Mouse (Mus musculus): ENCODE measurements around the gene Aggf1. TPM values are rescaled to one million over a fixed set of nuclear protein-coding genes. Genes with fewer than 3 reads are reported as not detected.
"Not testable (repeated sequence)": the region's sequence is repeated elsewhere in the genome, so short reads cannot be mapped to it uniquely, and the experiment has no call there.

The Aggf1 gene
- polyA plus RNA-seq, 1 experiment from 2014 or later: 19.6 TPM

- H3K27ac ChIP-seq (ENCODE audit: low read depth, low read length): no peak overlapping the region
- peak overlapping the region; percentile 47 for H3K4me2 ChIP-seq (replicated peaks; ENCODE audit: low read depth)
- H3K27me3 ChIP-seq (replicated peaks; ENCODE audit: control insufficient read depth, insufficient read depth, low read length): no peaks in the 10 kb centered on the region
- ATAC-seq: peak; percentile 33; the same call in 1 of the 2 replicates
- H3K36me3 ChIP-seq (ENCODE audit: control insufficient read depth, insufficient read depth): no peaks in the 10 kb centered on the region
- H3K4me3 ChIP-seq (ENCODE audit: low read depth, low read length): no peak overlapping the region
- peak; percentile 85 for TF ChIP-seq CTCF (IDR thresholded peaks at IDR 0.05; ENCODE audit: low read depth)
- H3K4me1 ChIP-seq (replicated peaks; ENCODE audit: control insufficient read depth, insufficient read depth, low read length): no peaks in the 10 kb centered on the region
- no peak overlapping the region for H3K9ac ChIP-seq (ENCODE audit: low read depth, low read length)
- 29% methylated on average over 24 of the region's 24 CpGs for WGBS
- H3K9me3 ChIP-seq (ENCODE audit: control insufficient read depth): peaks cover under 1% of the 10 kb centered on the region; the same call in 1 of the 2 replicates
Observed at GRCm38 (mm10) chr13:95389866-95390865, 15.0 kb upstream of the Aggf1 start.

- WGBS: 73% methylated on average over 5 of the region's 5 CpGs
- no peak overlapping the region for H3K4me2 ChIP-seq (replicated peaks; ENCODE audit: low read depth)
- no peaks in the 10 kb centered on the region for H3K27me3 ChIP-seq (replicated peaks; ENCODE audit: control insufficient read depth, insufficient read depth, low read length)
- H3K4me1 ChIP-seq (replicated peaks; ENCODE audit: control insufficient read depth, insufficient read depth, low read length): no peaks in the 10 kb centered on the region
- no peak overlapping the region for H3K9ac ChIP-seq (ENCODE audit: low read depth, low read length)
- H3K36me3 ChIP-seq (ENCODE audit: control insufficient read depth, insufficient read depth): no peaks in the 10 kb centered on the region
- TF ChIP-seq CTCF (IDR thresholded peaks at IDR 0.05; ENCODE audit: low read depth): no peak
- H3K4me3 ChIP-seq (ENCODE audit: low read depth, low read length): no peak overlapping the region
- no peak for ATAC-seq
- no peak overlapping the region for H3K27ac ChIP-seq (ENCODE audit: low read depth, low read length)
- H3K9me3 ChIP-seq (ENCODE audit: control insufficient read depth): no peaks in the 10 kb centered on the region
Observed at GRCm38 (mm10) chr13:95388226-95388625, 13.1 kb upstream of the Aggf1 start.

- no peak for TF ChIP-seq CTCF (IDR thresholded peaks at IDR 0.05; ENCODE audit: low read depth)
- WGBS: 74% methylated on average over 5 of the region's 5 CpGs
- Histone ChIP-seq H3K4me2 (replicated peaks; ENCODE audit: low read depth) (no peak overlapping the region), H3K27me3 (replicated peaks; ENCODE audit: control insufficient read depth, insufficient read depth, low read length) (no peaks in the 10 kb centered on the region), H3K9me3 (ENCODE audit: control insufficient read depth) (no peaks in the 10 kb centered on the region), H3K4me3 (ENCODE audit: low read depth, low read length) (no peak overlapping the region), H3K27ac (ENCODE audit: low read depth, low read length) (no peak overlapping the region), H3K36me3 (ENCODE audit: control insufficient read depth, insufficient read depth) (no peaks in the 10 kb centered on the region), H3K9ac (ENCODE audit: low read depth, low read length) (no peak overlapping the region), H3K4me1 (replicated peaks; ENCODE audit: control insufficient read depth, insufficient read depth, low read length) (no peaks in the 10 kb centered on the region)
- no peak for ATAC-seq
Observed at GRCm38 (mm10) chr13:95382418-95382817, 7.3 kb upstream of the Aggf1 start.

- H3K9me3 ChIP-seq (ENCODE audit: control insufficient read depth): no peaks in the 10 kb centered on the region
- H3K36me3 ChIP-seq (ENCODE audit: control insufficient read depth, insufficient read depth): no peaks in the 10 kb centered on the region
- no peaks in the 10 kb centered on the region for H3K27me3 ChIP-seq (replicated peaks; ENCODE audit: control insufficient read depth, insufficient read depth, low read length)
- no peak overlapping the region for H3K4me2 ChIP-seq (replicated peaks; ENCODE audit: low read depth)
- H3K27ac ChIP-seq (ENCODE audit: low read depth, low read length): no peak overlapping the region
- 68% methylated on average over 3 of the region's 3 CpGs for WGBS
- H3K9ac ChIP-seq (ENCODE audit: low read depth, low read length): no peak overlapping the region
- TF ChIP-seq CTCF (IDR thresholded peaks at IDR 0.05; ENCODE audit: low read depth): no peak
- 0 out of 2 replicates have a peak, but pooled peaks cover 3% of the 10 kb centered on the region for H3K4me1 ChIP-seq (replicated peaks; ENCODE audit: control insufficient read depth, insufficient read depth, low read length)
- no peak overlapping the region for H3K4me3 ChIP-seq (ENCODE audit: low read depth, low read length)
- no peak for ATAC-seq
Observed at GRCm38 (mm10) chr13:95378696-95379095, 3.5 kb upstream of the Aggf1 start.

- not testable (repeated sequence) for ATAC-seq; H3K4me1 ChIP-seq (replicated peaks; ENCODE audit: control insufficient read depth, insufficient read depth, low read length)
- WGBS: 95% methylated on average over 11 of the region's 11 CpGs
Observed at GRCm38 (mm10) chr13:95376689-95377289, 1.6 kb upstream of the Aggf1 start.

DNA sequence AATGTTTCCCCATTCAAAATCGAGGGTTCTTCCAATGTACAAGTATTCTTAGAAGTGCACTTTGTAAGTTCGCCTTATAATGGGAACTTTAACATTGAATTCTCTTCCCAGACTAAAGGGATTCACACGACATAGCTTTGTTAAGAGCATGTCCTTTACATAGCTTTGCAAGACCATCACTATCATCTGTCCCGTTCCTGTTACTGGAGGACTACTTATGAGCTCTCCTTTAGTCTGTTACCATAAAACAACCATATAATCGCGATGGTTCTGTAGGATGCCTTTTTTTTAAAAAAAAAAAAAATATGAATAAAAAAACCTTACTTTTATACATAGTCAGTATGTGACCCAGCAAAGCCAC, 382 bp upstream of the Aggf1 start:
- 0 out of 2 replicates have a peak, but pooled peaks cover 3% of the 10 kb centered on the region for H3K4me1 ChIP-seq (replicated peaks; ENCODE audit: control insufficient read depth, insufficient read depth, low read length)
- peak overlapping the region; percentile 96; the same call in 1 of the 2 replicates for H3K27ac ChIP-seq (ENCODE audit: low read depth, low read length)
- no peak for TF ChIP-seq CTCF (IDR thresholded peaks at IDR 0.05; ENCODE audit: low read depth)
- H3K27me3 ChIP-seq (replicated peaks; ENCODE audit: control insufficient read depth, insufficient read depth, low read length): no peaks in the 10 kb centered on the region
- peak overlapping the region; percentile 79 for H3K4me2 ChIP-seq (replicated peaks; ENCODE audit: low read depth)
- H3K4me3 ChIP-seq (ENCODE audit: low read depth, low read length): peak overlapping the region; percentile 96
- H3K36me3 ChIP-seq (ENCODE audit: control insufficient read depth, insufficient read depth): peaks cover 6% of the 10 kb centered on the region
- ATAC-seq: no peak
- H3K9ac ChIP-seq (ENCODE audit: low read depth, low read length): peak overlapping the region; percentile 98
- no peaks in the 10 kb centered on the region for H3K9me3 ChIP-seq (ENCODE audit: control insufficient read depth)
- 24% methylated on average over 6 of the region's 6 CpGs for WGBS

More at GRCm38 (mm10) chr13:95376689-95377289, 1.6 kb upstream of the Aggf1 start:
- H3K27ac ChIP-seq (ENCODE audit: low read depth, low read length); H3K9ac ChIP-seq (ENCODE audit: low read depth, low read length); H3K4me3 ChIP-seq (ENCODE audit: low read depth, low read length); H3K27me3 ChIP-seq (replicated peaks; ENCODE audit: control insufficient read depth, insufficient read depth, low read length); H3K4me2 ChIP-seq (replicated peaks; ENCODE audit: low read depth); H3K9me3 ChIP-seq (ENCODE audit: control insufficient read depth); H3K36me3 ChIP-seq (ENCODE audit: control insufficient read depth, insufficient read depth): not testable (repeated sequence)
